Mouse (Mus musculus) small intestine, adult 2 months (tissue): Measurements from ENCODE around the gene C1s1.

Source experiments
- CTCF ChIP-seq: fragments of 200-500 bp; IDR thresholded peaks from 2 replicates; pipeline ENCODE4 v1.5.1; 2012; ENCODE audit warnings: low read depth, mild to moderate bottlenecking, control low read depth, inconsistent platforms, low read length, moderate library complexity, mixed read lengths; ENCODE audit not compliant: insufficient replicate concordance, insufficient read length; ENCODE audit errors: extremely low read depth
- POLR2A ChIP-seq: fragments of 200-500 bp; IDR thresholded peaks from 2 replicates; pipeline ENCODE4 v1.6.1; 2012; ENCODE audit warnings: low read depth, mild to moderate bottlenecking, control low read depth, inconsistent platforms, low read length, moderate library complexity

DNA sequence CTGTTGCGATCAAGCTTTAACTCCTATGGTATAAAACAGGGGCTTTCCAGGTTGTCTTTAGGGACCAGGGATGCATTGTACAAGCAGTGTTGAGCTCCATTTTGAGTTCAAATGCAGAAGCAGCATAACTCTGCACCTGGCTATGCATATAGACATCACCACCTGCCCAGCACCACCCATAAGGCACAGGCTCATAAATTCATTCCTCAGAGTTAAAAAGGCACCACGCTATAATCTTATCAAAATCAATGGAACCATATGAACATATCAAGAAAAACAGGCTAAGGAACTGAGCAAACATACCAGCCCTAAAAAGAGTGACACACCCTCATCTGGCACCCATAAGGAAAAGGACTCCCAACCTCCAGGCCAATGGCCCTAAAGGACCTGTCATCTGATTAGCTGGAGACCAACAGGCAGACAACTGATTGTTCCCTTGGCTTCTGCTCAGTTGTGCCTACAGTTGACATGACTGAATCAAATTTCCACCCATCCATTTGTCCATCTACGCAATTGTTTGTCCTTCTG, 6.9 kb upstream of the C1s1 start:
- no peak for TF ChIP-seq CTCF
- no peak for TF ChIP-seq POLR2A
